Mouse (Mus musculus) E14TG2a.4 (cell line): ENCODE results near the gene Ppm1h.

Experiments used
- H3K27me3 ChIP-seq: 2 replicates; pipeline ENCODE4 v1.6.1; 2014; ENCODE audit warnings: low read length, control low read depth; ENCODE audit not compliant: insufficient read depth
- H3K36me3 ChIP-seq: 2 replicates; pipeline ENCODE4 v1.6.1; 2014; ENCODE audit warnings: low read length, control low read depth; ENCODE audit not compliant: insufficient read depth
- H3K4me1 ChIP-seq: replicated peaks from 2 replicates; pipeline ENCODE4 v1.6.1; 2014; ENCODE audit warnings: low read depth, low read length, control low read depth
- H3K4me3 ChIP-seq: replicated peaks from 2 replicates; pipeline ENCODE4 v1.5.1; 2014; ENCODE audit warnings: mild to moderate bottlenecking, low read length
- H3K9me3 ChIP-seq: 2 replicates; pipeline ENCODE4 v1.6.1; 2014; ENCODE audit warnings: low read length, control low read depth
- CTCF ChIP-seq: conservative IDR thresholded peaks from 2 replicates; pipeline ENCODE4 v1.5.1; 2014; ENCODE audit warnings: low read length
- NANOG ChIP-seq: IDR thresholded peaks from 2 replicates; pipeline ENCODE4 v1.6.1; 2014; ENCODE audit warnings: borderline replicate concordance, low read length, mixed read lengths
- POU5F1 ChIP-seq: IDR thresholded peaks from 2 replicates; pipeline ENCODE4 v1.6.1; 2014; ENCODE audit warnings: low read length, borderline replicate concordance

Gene Ppm1h

DNA sequence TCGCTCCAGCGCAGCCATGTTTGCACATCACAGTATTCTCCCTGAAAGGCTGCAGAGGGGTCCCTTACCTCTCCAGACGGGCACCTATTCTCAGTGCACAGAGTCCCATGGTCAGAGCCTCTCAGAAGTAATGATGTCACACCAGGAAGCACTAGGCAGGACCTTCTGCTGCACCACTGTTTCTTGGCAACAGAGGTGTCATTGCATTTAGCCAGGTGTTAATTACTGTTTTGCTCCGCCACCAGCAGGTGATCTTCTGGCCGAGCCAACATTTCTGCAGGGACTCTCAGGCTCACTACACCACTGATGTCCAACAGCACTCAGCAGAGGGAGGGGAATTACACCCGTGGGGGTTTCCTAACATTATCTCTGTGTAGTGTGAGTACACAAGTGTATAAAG, 143.0 kb downstream of the Ppm1h start:
- H3K36me3 ChIP-seq, result no peaks in the 10 kb centered on the region
- no peaks in the 10 kb centered on the region for H3K9me3 ChIP-seq
- no peaks in the 10 kb centered on the region for H3K4me1 ChIP-seq
- H3K4me3 ChIP-seq, result no peak overlapping the region
- H3K27me3 ChIP-seq, result peaks cover 17% of the 10 kb centered on the region; the same call in 1 of the 2 replicates
- no peak for TF ChIP-seq POU5F1
- TF ChIP-seq NANOG, result no peak
- TF ChIP-seq CTCF, result no peak

DNA sequence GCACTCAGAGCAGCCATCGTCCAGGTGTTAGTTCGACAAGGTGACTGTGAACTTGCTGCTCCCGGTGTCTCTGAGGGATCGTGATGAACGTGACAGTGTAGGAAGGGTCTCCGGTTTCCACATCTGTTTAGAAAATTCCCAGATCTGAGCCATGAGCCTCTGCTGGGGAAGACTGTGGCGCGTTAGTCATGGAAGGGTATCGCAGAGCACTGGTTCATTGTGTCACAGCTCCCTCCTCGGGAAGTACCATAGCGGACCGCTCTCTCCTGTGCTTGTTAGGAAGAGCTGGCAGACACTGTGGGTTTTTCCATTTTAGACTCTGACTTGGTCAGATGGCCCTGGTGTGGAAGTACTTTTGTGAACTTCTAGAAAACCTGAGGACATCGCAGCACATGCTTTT, 145.1 kb downstream of the Ppm1h start:
- Histone ChIP-seq H3K27me3 (peaks cover 17% of the 10 kb centered on the region; the same call in 1 of the 2 replicates), H3K4me3 (no peak overlapping the region), H3K4me1 (0 out of 2 replicates have a peak, but pooled peaks cover 4% of the 10 kb centered on the region), H3K36me3 (no peaks in the 10 kb centered on the region), H3K9me3 (no peaks in the 10 kb centered on the region)
- no peak for TF ChIP-seq POU5F1
- no peak for TF ChIP-seq NANOG
- no peak for TF ChIP-seq CTCF

- Histone ChIP-seq H3K27me3 (peaks cover 17% of the 10 kb centered on the region; the same call in 1 of the 2 replicates), H3K4me1 (0 out of 2 replicates have a peak, but pooled peaks cover 4% of the 10 kb centered on the region), H3K4me3 (no peak overlapping the region), H3K9me3 (no peaks in the 10 kb centered on the region), H3K36me3 (no peaks in the 10 kb centered on the region)
- TF ChIP-seq POU5F1 (no peak), CTCF (no peak), NANOG (no peak)
Measured at GRCm38 (mm10) chr10:122826696-122827331, 148.3 kb downstream of the Ppm1h start.

DNA sequence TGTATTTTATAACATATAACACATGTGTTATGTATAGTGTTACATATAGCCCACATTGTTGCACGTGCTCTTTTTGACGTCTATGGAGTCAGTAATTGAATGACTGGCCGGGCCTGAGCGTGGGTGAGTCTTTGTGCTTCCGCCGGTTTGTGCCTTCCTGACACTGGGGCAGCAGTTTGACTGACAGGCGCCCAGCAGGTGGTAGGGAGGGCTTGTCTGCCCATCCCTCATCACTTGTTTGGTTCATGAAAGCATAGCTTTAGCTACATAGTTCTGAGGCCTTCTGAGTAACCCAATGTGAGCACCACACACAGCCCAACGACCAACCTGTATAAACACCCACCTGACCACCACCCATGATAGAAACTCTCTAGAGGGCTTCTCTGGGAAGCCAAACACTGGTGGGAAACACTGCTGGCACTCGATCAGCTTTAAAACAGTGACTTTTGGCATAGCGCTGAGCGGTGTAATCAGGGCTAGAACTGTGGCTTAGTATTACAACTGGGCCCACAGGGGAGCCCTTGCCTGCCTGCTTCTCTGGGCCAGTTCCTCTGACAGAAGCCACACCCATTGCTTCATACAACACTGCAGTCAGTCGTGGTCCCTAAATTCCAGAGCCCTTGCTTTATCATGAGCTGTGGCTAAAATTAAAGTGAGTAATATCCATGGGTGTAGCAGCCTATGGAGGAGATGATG, 149.3 kb downstream of the Ppm1h start:
- H3K9me3 ChIP-seq, result no peaks in the 10 kb centered on the region
- H3K27me3 ChIP-seq, result peaks cover 9% of the 10 kb centered on the region; the same call in 1 of the 2 replicates
- H3K4me3 ChIP-seq, result no peak overlapping the region
- TF ChIP-seq CTCF (no peak), POU5F1 (no peak), NANOG (no peak)
- no peaks in the 10 kb centered on the region for H3K36me3 ChIP-seq
- 0 out of 2 replicates have a peak, but pooled peaks cover 4% of the 10 kb centered on the region for H3K4me1 ChIP-seq

DNA sequence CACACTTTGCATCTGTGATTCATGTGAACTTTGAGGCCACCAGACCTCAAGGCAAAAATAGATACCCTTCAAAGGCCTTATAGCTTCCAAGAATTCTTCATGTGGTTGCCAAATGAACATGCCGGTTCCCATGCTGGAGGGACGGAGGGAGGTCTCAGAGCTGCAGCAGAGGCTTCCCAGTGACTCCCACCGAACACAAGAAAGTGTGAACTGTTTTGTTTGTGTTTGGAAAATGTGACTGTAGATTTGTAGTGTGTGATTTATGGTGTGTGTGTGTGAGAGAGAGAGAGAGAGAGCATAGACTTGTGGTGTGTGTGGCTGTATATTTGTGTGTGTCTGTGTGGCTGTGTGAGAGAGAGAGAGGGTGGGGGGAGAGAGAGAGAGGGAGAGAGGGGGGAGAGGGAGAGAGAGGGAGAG, 151.2 kb downstream of the Ppm1h start:
- no peaks in the 10 kb centered on the region for H3K9me3 ChIP-seq
- H3K36me3 ChIP-seq, result no peaks in the 10 kb centered on the region
- no peak for TF ChIP-seq CTCF
- no peak for TF ChIP-seq POU5F1
- no peak for TF ChIP-seq NANOG
- H3K4me3 ChIP-seq, result no peak overlapping the region
- H3K27me3 ChIP-seq, result peaks cover 2% of the 10 kb centered on the region; the same call in 1 of the 2 replicates
- H3K4me1 ChIP-seq, result 0 out of 2 replicates have a peak, but pooled peaks cover 4% of the 10 kb centered on the region

DNA sequence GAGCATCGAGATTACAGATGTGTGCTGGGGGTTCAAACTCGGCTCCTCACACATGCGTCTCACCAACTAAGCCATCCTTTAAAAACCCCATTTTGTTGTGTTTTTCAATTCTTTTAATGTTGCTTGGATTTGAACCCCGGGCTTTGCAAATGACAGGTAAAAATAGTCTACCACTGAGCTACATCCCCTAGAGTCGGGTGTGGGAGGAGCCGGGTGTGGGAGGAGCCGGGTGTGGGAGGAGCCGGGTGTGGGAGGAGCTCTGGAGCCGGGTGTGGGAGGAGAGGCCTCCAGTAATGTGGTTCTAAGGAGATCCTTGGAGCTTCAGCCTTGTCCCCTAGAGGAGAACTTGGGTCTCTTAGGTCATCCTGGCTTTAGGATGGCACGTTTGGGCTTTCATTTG, 152.1 kb downstream of the Ppm1h start:
- Histone ChIP-seq H3K4me1 (0 out of 2 replicates have a peak, but pooled peaks cover 4% of the 10 kb centered on the region), H3K4me3 (no peak overlapping the region), H3K27me3 (no peaks in the 10 kb centered on the region), H3K9me3 (no peaks in the 10 kb centered on the region), H3K36me3 (no peaks in the 10 kb centered on the region)
- TF ChIP-seq CTCF, result no peak
- TF ChIP-seq NANOG, result no peak
- TF ChIP-seq POU5F1, result no peak

GRCm38 (mm10) chr10:122842014-122842413, 163.5 kb downstream of the Ppm1h start:
- Histone ChIP-seq H3K36me3 (no peaks in the 10 kb centered on the region), H3K27me3 (no peaks in the 10 kb centered on the region; the same call in 1 of the 2 replicates), H3K4me3 (no peak overlapping the region), H3K9me3 (no peaks in the 10 kb centered on the region), H3K4me1 (peaks cover 11% of the 10 kb centered on the region)
- TF ChIP-seq NANOG (no peak), CTCF (no peak), POU5F1 (no peak)

- Histone ChIP-seq H3K4me3 (no peak overlapping the region), H3K4me1 (peaks cover 11% of the 10 kb centered on the region), H3K36me3 (no peaks in the 10 kb centered on the region), H3K27me3 (no peaks in the 10 kb centered on the region; the same call in 1 of the 2 replicates), H3K9me3 (no peaks in the 10 kb centered on the region)
- no peak for TF ChIP-seq CTCF
- TF ChIP-seq NANOG, result no peak
- no peak for TF ChIP-seq POU5F1
Measured at GRCm38 (mm10) chr10:122842961-122843360, 164.4 kb downstream of the Ppm1h start.
